Mouse (Mus musculus) layer of hippocampus, adult 11-12 months (tissue): ENCODE measurements around the gene Spata22.
A peak's percentile ranks its signal among the peaks of the same experiment; 100 is the strongest.
"Not testable (repeated sequence)": the region's sequence is repeated elsewhere in the genome, so short reads cannot be mapped to it uniquely, and the experiment has no call there.

Experiments
- DNase-seq: peaks from one replicate; pipeline ENCODE4 v3.0.0; 2022; ENCODE audit warnings: low spot score

Spata22 gene

GRCm38 (mm10) chr11:73329442-73329841 is at the start of gene Spata22, which contains the start of the genes Aspa and Gm49340:
TSS of gene Spata22 (plus strand) at chr11:73329741.
TSS of gene Aspa (minus strand) at chr11:73329596.
TSS of gene Gm49340 (plus strand) at chr11:73329741.
- no peak for DNase-seq

- no peak for DNase-seq
Observed at GRCm38 (mm10) chr11:73280710-73281109, 48.8 kb upstream of the Spata22 start.

GRCm38 (mm10) chr11:73281528-73282027 is 48.0 kb upstream of the Spata22 start:
- peak; percentile 79 for DNase-seq

GRCm38 (mm10) chr11:73283369-73283768 is 46.2 kb upstream of the Spata22 start:
- peak; percentile 43 for DNase-seq

- no peak for DNase-seq
Observed at GRCm38 (mm10) chr11:73283926-73284325, 45.6 kb upstream of the Spata22 start.

- DNase-seq = peak; percentile 43
Observed at GRCm38 (mm10) chr11:73284351-73284750, 45.2 kb upstream of the Spata22 start.

GRCm38 (mm10) chr11:73289621-73290020 is 39.9 kb upstream of the Spata22 start:
- no peak for DNase-seq

- no peak for DNase-seq
Observed at GRCm38 (mm10) chr11:73303123-73303522, 26.4 kb upstream of the Spata22 start.

GRCm38 (mm10) chr11:73315961-73316360 is 13.6 kb upstream of the Spata22 start:
- no peak for DNase-seq

- DNase-seq = not testable (repeated sequence)
Observed at GRCm38 (mm10) chr11:73318581-73318980, 11.0 kb upstream of the Spata22 start.

- DNase-seq = not testable (repeated sequence)
Observed at GRCm38 (mm10) chr11:73321064-73321463, 8.5 kb upstream of the Spata22 start.

GRCm38 (mm10) chr11:73323906-73324830 is 5.4 kb upstream of the Spata22 start:
- no peak for DNase-seq

- no peak for DNase-seq
Observed at GRCm38 (mm10) chr11:73326485-73326886, 3.1 kb upstream of the Spata22 start.

GRCm38 (mm10) chr11:73327361-73327760 is 2.2 kb upstream of the Spata22 start:
- DNase-seq = no peak

- no peak for DNase-seq
Observed at GRCm38 (mm10) chr11:73333357-73333756, 3.8 kb downstream of the Spata22 start.

GRCm38 (mm10) chr11:73336919-73337318 is 7.4 kb downstream of the Spata22 start:
- DNase-seq = no peak

- DNase-seq = no peak
Observed at GRCm38 (mm10) chr11:73350483-73350882, 20.9 kb downstream of the Spata22 start, which contains the start of gene Olfr20. TSS of gene Olfr20 (plus strand) at chr11:73350783.

GRCm38 (mm10) chr11:73370946-73371345 is 41.4 kb downstream of the Spata22 start, which contains the start of gene Olfr376:
TSS of gene Olfr376 (plus strand) at chr11:73371246.
- DNase-seq = no peak

- no peak for DNase-seq
Observed at GRCm38 (mm10) chr11:73395374-73395773, 65.8 kb downstream of the Spata22 start.
